Mouse (Mus musculus) limb, embryonic 10.5 days (tissue): ENCODE data around the gene Ccdc134. TPM values are rescaled to one million over a fixed set of nuclear protein-coding genes. Genes with fewer than 3 reads are reported as not detected.

ENCODE experiments used
- DNase-seq: peaks from one replicate; pipeline ENCODE4 v3.0.0-alpha.2; 2017; ENCODE audit warnings: low spot score
- H3K27ac ChIP-seq: fragments of 300-500 bp; sonication (generic); 2 replicates; pipeline ENCODE4 v1.5.1; 2016; ENCODE audit warnings: mild to moderate bottlenecking
- H3K27me3 ChIP-seq: fragments of 300-500 bp; sonication (generic); 2 replicates; pipeline ENCODE4 v1.6.1; 2016; ENCODE audit warnings: low read depth, mild to moderate bottlenecking; ENCODE audit not compliant: poor library complexity, severe bottlenecking
- H3K36me3 ChIP-seq: fragments of 300-500 bp; sonication (generic); 2 replicates; pipeline ENCODE4 v1.6.1; 2016; ENCODE audit warnings: mild to moderate bottlenecking, moderate library complexity
- H3K4me1 ChIP-seq: fragments of 300-500 bp; sonication (generic); 2 replicates; pipeline ENCODE4 v1.6.1; 2016
- H3K4me3 ChIP-seq: fragments of 300-500 bp; sonication (generic); 2 replicates; pipeline ENCODE4 v1.5.1; 2016; ENCODE audit warnings: mild to moderate bottlenecking, moderate library complexity
- H3K9me3 ChIP-seq: fragments of 300-500 bp; sonication (generic); replicated peaks from 2 replicates; pipeline ENCODE4 v1.6.1; 2016; ENCODE audit warnings: mild to moderate bottlenecking
- WGBS: fragments of 180-500 bp; shearing (Covaris S2); methylation state at CpG from one replicate; pipeline ENCODE4 v1.1.7; 2016; 5-methylcytosine and 5-hydroxymethylcytosine counted together
- polyA plus RNA-seq: library from polyadenylated mRNA; unstranded; fragments of >200 nt; fragmentation: Nextera tagmentation; extraction: Ambion mirVana; gene quantifications from 2 replicates; pipeline ENCODE4 v1.2.1, GENCODE M21; 2016

Gene Ccdc134
- polyA plus RNA-seq, 1 experiment from 2014 or later, result 22.8 TPM

GRCm38 (mm10) chr15:82185062-82185783 is 57.5 kb downstream of the Ccdc134 start:
- WGBS, result 88% methylated on average over 14 of the region's 14 CpGs
- no peak overlapping the region for H3K4me3 ChIP-seq
- DNase-seq, result no peak
- H3K36me3 ChIP-seq, result peaks cover 100% of the 10 kb centered on the region
- peaks cover 4% of the 10 kb centered on the region; the same call in 1 of the 2 replicates for H3K9me3 ChIP-seq
- no peaks in the 10 kb centered on the region for H3K4me1 ChIP-seq
- H3K27me3 ChIP-seq, result no peaks in the 10 kb centered on the region
- H3K27ac ChIP-seq, result peak overlapping the region; percentile 1; the same call in 1 of the 2 replicates

- DNase-seq, result no peak
- H3K27me3 ChIP-seq, result no peaks in the 10 kb centered on the region
- peaks cover 4% of the 10 kb centered on the region; the same call in 1 of the 2 replicates for H3K9me3 ChIP-seq
- no peaks in the 10 kb centered on the region for H3K4me1 ChIP-seq
- no peak overlapping the region for H3K27ac ChIP-seq
- H3K36me3 ChIP-seq, result peaks cover 100% of the 10 kb centered on the region
- 91% methylated on average over 14 of the region's 14 CpGs for WGBS
- no peak overlapping the region for H3K4me3 ChIP-seq
Measured at GRCm38 (mm10) chr15:82186131-82186530, 58.4 kb downstream of the Ccdc134 start.

GRCm38 (mm10) chr15:82186931-82187330 is 59.2 kb downstream of the Ccdc134 start:
- Histone ChIP-seq H3K36me3 (peaks cover 100% of the 10 kb centered on the region), H3K27ac (no peak overlapping the region), H3K4me1 (no peaks in the 10 kb centered on the region), H3K27me3 (no peaks in the 10 kb centered on the region), H3K9me3 (peaks cover 2% of the 10 kb centered on the region; the same call in 1 of the 2 replicates), H3K4me3 (no peak overlapping the region)
- DNase-seq, result no peak
- 94% methylated on average over 5 of the region's 5 CpGs for WGBS

- H3K27ac ChIP-seq, result no peak overlapping the region
- 88% methylated on average over 4 of the region's 4 CpGs for WGBS
- DNase-seq, result no peak
- no peak overlapping the region for H3K4me3 ChIP-seq
- H3K27me3 ChIP-seq, result no peaks in the 10 kb centered on the region
- H3K9me3 ChIP-seq, result no peaks in the 10 kb centered on the region; the same call in 1 of the 2 replicates
- H3K4me1 ChIP-seq, result no peaks in the 10 kb centered on the region
- H3K36me3 ChIP-seq, result peaks cover 100% of the 10 kb centered on the region
Measured at GRCm38 (mm10) chr15:82187401-82187800, 59.7 kb downstream of the Ccdc134 start.

DNA sequence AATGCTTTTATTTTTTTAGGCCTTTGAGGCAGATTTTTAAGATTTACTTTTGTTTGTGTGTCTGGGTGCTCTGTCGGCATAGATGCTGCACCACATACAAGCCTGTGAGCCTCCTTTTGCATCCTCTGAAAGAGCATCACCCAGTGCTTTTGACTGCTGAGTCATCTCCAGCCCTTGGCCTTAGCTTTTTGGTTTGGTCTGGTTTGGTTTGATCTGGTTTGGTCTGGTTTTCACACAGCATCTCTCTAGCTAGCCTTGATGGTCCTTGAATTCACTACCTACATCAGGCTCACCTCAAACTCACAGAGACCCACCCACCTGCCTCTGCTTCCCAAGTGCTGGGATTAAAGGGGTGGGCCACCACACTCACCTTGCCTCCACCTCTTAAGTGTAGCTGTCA is 60.2 kb downstream of the Ccdc134 start:
- 95% methylated on average over 1 of the region's 1 CpGs for WGBS
- no peak overlapping the region for H3K27ac ChIP-seq

GRCm38 (mm10) chr15:82188481-82189240 is 60.9 kb downstream of the Ccdc134 start:
- Histone ChIP-seq H3K4me3 (no peak overlapping the region), H3K4me1 (no peaks in the 10 kb centered on the region), H3K27me3 (no peaks in the 10 kb centered on the region), H3K27ac (no peak overlapping the region), H3K36me3 (peaks cover 100% of the 10 kb centered on the region), H3K9me3 (no peaks in the 10 kb centered on the region)
- DNase-seq, result no peak
- 95% methylated on average over 10 of the region's 10 CpGs for WGBS

More for the DNA sequence above, 60.2 kb downstream of the Ccdc134 start:
- Histone ChIP-seq H3K27me3 (no peaks in the 10 kb centered on the region), H3K4me3 (no peak overlapping the region), H3K9me3 (no peaks in the 10 kb centered on the region), H3K36me3 (peaks cover 100% of the 10 kb centered on the region), H3K4me1 (no peaks in the 10 kb centered on the region)
- DNase-seq, result no peak

Other genes starting within 250 kb of the Ccdc134 start
- gene Polr3h, start 201.7 kb upstream of the Ccdc134 start, polyA plus RNA-seq, result 75.5 and 86.6 TPM in 2 replicates
- 3.7 and 5.7 TPM in 2 replicates for gene Csdc2, start 191.2 kb upstream of the Ccdc134 start, polyA plus RNA-seq
- 18.1 and 21.1 TPM in 2 replicates for gene Pmm1, start 167.0 kb upstream of the Ccdc134 start, polyA plus RNA-seq
- gene 1700029P11Rik, start 147.4 kb upstream of the Ccdc134 start, polyA plus RNA-seq, result not detected in 2 replicates
- gene Xrcc6, start 140.1 kb upstream of the Ccdc134 start, polyA plus RNA-seq, result 112 and 113 TPM in 2 replicates
- gene Desi1, start 94.1 kb upstream of the Ccdc134 start, polyA plus RNA-seq, result 33.7 and 40.3 TPM in 2 replicates
- 379 and 421 TPM in 2 replicates for gene Snu13, start 80.3 kb upstream of the Ccdc134 start, polyA plus RNA-seq
- gene 4930407I10Rik, start 68.8 kb upstream of the Ccdc134 start, polyA plus RNA-seq, result not detected in 2 replicates
- gene Mei1, start 57.9 kb upstream of the Ccdc134 start, polyA plus RNA-seq, result not detected in 2 replicates
- 182 and 190 TPM in 2 replicates for gene Srebf2, start 19.3 kb downstream of the Ccdc134 start, polyA plus RNA-seq
- gene Shisa8, start 84.9 kb downstream of the Ccdc134 start, polyA plus RNA-seq, result 0.15 TPM in 1 of 2 replicates, not detected in the other
- gene Tnfrsf13c, start 96.4 kb downstream of the Ccdc134 start, polyA plus RNA-seq, result 0.15 and 0.33 TPM in 2 replicates
- 83.9 and 86.0 TPM in 2 replicates for gene Cenpm, start 116.8 kb downstream of the Ccdc134 start, polyA plus RNA-seq
- gene 1500009C09Rik, start 124.5 kb downstream of the Ccdc134 start, polyA plus RNA-seq, result not detected in 2 replicates
- gene Sept3, start 147.0 kb downstream of the Ccdc134 start, polyA plus RNA-seq, result 32.9 and 41.5 TPM in 2 replicates
- gene Wbp2nl, start 171.0 kb downstream of the Ccdc134 start, polyA plus RNA-seq, result 0.16 and 0.38 TPM in 2 replicates
- gene Naga, start 211.0 kb downstream of the Ccdc134 start, polyA plus RNA-seq, result 19.0 and 29.2 TPM in 2 replicates
- 5.4 and 7.4 TPM in 2 replicates for gene Pheta2, start 211.0 kb downstream of the Ccdc134 start, polyA plus RNA-seq
- 211 and 212 TPM in 2 replicates for gene Smdt1, start 211.0 kb downstream of the Ccdc134 start, polyA plus RNA-seq
- gene Ndufa6, start 226.4 kb downstream of the Ccdc134 start, polyA plus RNA-seq, result 243 and 262 TPM in 2 replicates